Mouse (Mus musculus) right cerebral cortex, postnatal 10 days (tissue): Measurements from ENCODE around the gene Slc2a10.

ENCODE experiments used
- DNase-seq, 2 experiments: peaks; one replicate each; pipeline ENCODE4 v3.0.0; 2021; ENCODE audit warnings: low spot score in 2 of 2

Gene Slc2a10

DNA sequence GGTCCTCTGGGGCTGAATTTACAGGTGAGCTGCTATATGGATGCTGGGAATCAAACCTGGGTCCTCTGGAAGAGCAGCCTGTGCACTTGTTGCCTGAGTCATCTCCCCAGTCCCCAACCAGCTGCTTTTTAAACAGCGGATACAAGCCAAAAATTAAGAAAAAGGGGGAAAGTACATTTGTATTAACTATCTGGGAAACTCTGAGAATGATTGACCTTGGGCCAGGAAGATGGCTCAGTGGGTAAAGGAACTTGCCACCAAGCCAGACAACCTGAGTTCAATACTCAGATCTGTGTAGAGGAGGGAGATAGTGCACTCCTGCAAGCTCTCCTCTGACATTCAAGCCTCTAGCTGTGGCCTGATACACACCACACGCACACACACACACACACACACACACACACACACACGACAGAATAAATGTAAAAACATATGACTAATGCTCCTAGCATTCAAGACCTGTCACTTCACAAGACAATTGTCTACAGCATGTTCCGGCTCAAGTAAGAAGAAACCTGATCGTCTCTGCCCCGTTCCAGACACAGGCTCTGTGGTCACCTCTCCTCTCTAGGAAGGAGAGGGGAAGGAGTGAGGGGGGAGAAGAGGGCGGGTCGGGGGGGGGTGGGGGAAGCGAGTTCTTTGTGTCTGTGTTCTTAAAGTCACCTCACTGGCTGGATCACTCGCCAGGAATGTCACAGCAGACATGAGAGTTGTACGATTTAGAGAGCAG, 56.1 kb downstream of the Slc2a10 start:
- DNase-seq = no peak

DNA sequence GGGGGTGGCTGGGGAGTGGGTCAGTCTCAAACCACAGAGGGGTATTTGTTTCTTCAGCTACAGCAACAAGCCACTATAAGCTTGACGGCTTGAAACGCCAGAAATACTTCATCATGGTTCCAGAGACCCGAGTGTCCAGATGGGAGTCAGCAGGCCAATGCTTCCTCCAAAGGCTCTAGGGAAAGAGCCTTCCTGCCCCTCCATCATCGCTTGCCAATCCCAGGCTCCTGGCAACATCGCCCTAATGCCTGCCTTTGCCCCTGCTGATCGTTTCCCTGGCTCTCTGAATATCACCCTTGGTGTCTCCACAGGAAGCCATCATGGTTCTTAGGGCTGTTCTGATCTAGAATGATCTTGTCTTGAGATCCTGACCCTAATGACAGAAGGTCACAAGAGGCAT, 58.3 kb downstream of the Slc2a10 start:
- DNase-seq = no peak

DNA sequence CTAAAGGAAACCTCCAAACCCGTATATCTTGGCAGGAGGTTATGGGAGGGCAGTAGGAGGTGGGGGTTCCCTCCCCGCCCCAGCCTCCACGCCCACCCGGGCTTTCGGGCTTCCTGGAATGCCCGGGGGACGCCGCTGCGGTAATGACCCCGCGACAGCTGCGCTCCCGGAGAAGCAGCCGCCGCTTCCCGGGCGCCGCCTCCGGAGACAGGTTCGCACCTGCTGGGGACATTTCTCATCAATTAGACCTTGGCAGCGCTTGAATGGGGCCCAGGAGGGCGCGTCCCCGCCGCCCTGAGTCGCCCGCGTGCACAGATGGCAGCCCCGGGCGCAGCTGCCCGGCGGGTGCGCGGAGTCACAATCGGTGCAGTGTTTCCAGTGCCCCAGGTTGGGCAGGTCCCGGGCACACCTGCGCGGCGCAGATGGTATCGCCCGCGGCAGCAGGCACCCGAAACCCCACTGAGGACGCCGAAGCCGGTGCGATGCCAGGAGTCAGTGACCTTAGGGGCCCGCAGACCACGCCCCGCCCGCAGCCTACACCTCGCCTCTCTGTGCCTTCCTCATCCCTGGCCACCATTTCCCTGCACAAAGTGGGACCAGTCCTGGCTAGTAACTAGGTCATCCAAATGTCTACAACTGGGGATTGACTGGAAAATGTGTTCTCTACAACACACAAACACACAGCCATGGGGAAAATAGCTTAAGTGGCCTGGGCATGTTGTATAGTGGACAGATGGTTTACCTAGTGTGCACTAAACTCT, 59.9 kb downstream of the Slc2a10 start:
- peak; percentile 37 to 45 for DNase-seq

DNA sequence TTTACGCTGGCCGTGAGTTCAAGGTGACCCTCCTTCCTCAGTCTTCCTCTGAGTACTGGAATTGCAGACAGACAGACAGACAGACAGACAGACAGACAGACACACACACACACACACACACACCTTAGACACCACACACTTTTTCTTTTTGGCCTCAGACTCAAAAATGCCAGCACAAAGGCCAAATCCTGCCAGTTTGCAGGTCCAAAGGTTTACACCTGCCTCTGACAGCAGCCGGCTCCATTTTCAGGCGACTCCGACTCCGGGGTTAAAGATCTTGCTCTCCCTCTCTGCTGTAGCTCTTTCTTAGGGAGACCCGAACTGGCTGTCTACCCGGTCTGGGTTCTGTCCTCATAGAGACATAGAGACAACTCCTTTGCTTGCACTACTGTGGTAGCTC, 60.5 kb downstream of the Slc2a10 start:
- DNase-seq = no peak

DNA sequence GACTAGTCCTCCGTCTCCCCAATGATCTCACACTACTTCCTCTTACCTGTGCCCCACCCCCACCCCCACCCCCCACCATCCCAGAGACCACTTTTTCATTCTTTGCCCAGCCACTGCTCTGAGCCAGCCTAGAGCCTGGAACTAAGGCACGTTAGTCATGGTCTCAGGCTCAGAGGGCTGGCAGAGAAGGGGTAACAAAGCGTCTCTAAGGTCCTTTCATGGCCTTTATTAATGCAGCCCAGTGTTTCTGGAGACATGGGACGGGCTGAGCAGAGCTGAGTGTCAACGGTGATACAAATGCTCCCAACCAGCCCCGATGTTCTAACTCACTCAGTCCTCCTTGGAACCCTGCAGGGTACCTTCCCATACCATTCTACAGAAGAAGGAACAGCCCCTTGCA, 61.0 kb downstream of the Slc2a10 start:
- no peak for DNase-seq

DNA sequence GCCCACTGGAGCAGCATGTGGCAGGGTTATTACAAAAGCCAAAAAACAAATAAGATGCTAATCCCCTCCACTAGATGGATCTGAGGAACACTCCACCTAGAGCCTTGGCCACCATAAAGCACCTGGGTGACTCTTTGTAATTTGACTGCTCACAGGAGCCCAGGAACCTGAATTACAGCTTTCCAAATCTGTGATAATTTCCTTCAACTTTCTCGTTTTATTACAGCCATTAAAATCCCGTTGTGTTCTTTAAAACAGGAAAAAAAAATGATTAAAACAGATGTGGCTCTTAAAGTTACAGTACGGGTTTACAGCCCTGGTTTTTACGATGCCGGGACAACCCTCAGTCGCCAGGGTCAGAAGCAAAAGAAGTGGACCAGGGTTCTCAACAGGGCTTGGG, 63.3 kb downstream of the Slc2a10 start:
- no peak for DNase-seq

DNA sequence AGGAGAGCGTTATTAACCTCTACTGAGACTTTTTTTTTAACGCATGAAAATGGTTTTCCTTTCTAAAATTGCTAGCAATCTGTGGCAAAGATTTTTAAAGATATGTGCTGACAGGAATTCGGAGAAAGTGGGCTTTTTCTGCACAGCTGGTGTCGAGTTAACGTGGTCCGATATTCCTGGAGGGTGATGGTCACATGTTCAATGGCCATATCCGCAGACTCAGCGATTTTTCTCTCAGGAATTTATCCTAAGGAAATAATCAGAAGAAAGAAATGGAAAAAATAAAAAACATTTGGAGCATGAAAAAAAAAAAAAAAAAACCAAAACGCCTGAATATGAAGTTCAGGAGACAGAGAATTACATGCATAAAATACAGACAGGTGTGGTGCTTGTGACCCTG, 64.2 kb downstream of the Slc2a10 start:
- no peak for DNase-seq

DNA sequence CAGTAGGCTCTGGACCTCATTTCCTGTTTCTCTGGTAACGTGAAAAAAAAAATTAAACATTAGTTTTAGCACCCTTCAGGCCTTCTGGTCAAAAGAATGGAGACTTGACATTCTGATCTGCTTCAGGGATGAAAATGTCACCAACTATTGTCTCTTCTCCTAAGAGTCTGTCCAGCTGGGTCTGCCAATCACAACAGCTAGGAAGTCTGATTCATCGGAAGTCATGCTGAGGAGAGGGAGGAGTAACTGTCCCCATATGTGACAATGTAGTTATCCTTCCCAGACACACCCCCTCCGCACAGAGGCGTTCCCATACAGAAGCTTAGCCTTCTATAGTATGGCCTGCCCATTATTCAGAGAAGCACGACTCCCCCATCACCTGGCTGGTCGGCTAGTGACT, 65.3 kb downstream of the Slc2a10 start:
- DNase-seq = no peak
